Mouse (Mus musculus): Measurements from ENCODE around the gene Mybph. TPM values are rescaled to one million over a fixed set of nuclear protein-coding genes. Genes with fewer than 3 reads are reported as not detected.

The Mybph gene
- polyA plus RNA-seq, 1 experiment from 2014 or later, result 0.18 TPM

- ATAC-seq, result no peak
These were observed 19.1 kb downstream of the Mybph start for GRCm38 (mm10) chr1:134212351-134212750.

GRCm38 (mm10) chr1:134213405-134213804, 20.2 kb downstream of the Mybph start:
- Histone ChIP-seq H3K27ac (ENCODE audit: low read length) (no peak overlapping the region), H3K9ac (ENCODE audit: low read depth, low read length) (no peak overlapping the region), H3K4me1 (ENCODE audit: control insufficient read depth, insufficient read depth, low read length) (no peaks in the 10 kb centered on the region; the same call in 1 of the 2 replicates), H3K27me3 (ENCODE audit: control insufficient read depth, insufficient read depth, low read depth, low read length) (no peaks in the 10 kb centered on the region), H3K36me3 (ENCODE audit: control insufficient read depth, insufficient read depth, low read length) (no peaks in the 10 kb centered on the region), H3K9me3 (replicated peaks; ENCODE audit: control insufficient read depth, low read length, poor library complexity, severe bottlenecking) (no peaks in the 10 kb centered on the region), H3K4me2 (ENCODE audit: low read length) (no peak overlapping the region), H3K4me3 (ENCODE audit: low read depth, low read length) (no peak overlapping the region)
- ATAC-seq, result no peak
- 82% methylated on average over 7 of the region's 7 CpGs for WGBS

More at GRCm38 (mm10) chr1:134212351-134212750, 19.1 kb downstream of the Mybph start:
- Histone ChIP-seq H3K9ac (ENCODE audit: low read depth, low read length) (no peak overlapping the region), H3K4me3 (ENCODE audit: low read depth, low read length) (no peak overlapping the region), H3K9me3 (replicated peaks; ENCODE audit: control insufficient read depth, low read length, poor library complexity, severe bottlenecking) (no peaks in the 10 kb centered on the region), H3K27me3 (ENCODE audit: control insufficient read depth, insufficient read depth, low read depth, low read length) (no peaks in the 10 kb centered on the region), H3K4me2 (ENCODE audit: low read length) (no peak overlapping the region), H3K4me1 (ENCODE audit: control insufficient read depth, insufficient read depth, low read length) (no peaks in the 10 kb centered on the region; the same call in 1 of the 2 replicates), H3K36me3 (ENCODE audit: control insufficient read depth, insufficient read depth, low read length) (no peaks in the 10 kb centered on the region), H3K27ac (ENCODE audit: low read length) (no peak overlapping the region)
- WGBS, result 78% methylated on average over 6 of the region's 6 CpGs

GRCm38 (mm10) chr1:134215059-134215458, 21.8 kb downstream of the Mybph start:
- no peaks in the 10 kb centered on the region for H3K27me3 ChIP-seq (ENCODE audit: control insufficient read depth, insufficient read depth, low read depth, low read length)
- no peaks in the 10 kb centered on the region; the same call in 1 of the 2 replicates for H3K4me1 ChIP-seq (ENCODE audit: control insufficient read depth, insufficient read depth, low read length)
- ATAC-seq, result no peak
- no peak overlapping the region for H3K9ac ChIP-seq (ENCODE audit: low read depth, low read length)
- no peak overlapping the region for H3K27ac ChIP-seq (ENCODE audit: low read length)
- no peaks in the 10 kb centered on the region for H3K36me3 ChIP-seq (ENCODE audit: control insufficient read depth, insufficient read depth, low read length)
- no peak overlapping the region for H3K4me2 ChIP-seq (ENCODE audit: low read length)
- H3K4me3 ChIP-seq (ENCODE audit: low read depth, low read length), result no peak overlapping the region
- H3K9me3 ChIP-seq (replicated peaks; ENCODE audit: control insufficient read depth, low read length, poor library complexity, severe bottlenecking), result no peaks in the 10 kb centered on the region
- 57% methylated on average over 7 of the region's 7 CpGs for WGBS

GRCm38 (mm10) chr1:134215751-134216628, 22.7 kb downstream of the Mybph start:
- 22% methylated on average over 11 of the region's 11 CpGs for WGBS
- Histone ChIP-seq H3K27ac (ENCODE audit: low read length) (no peak overlapping the region), H3K9me3 (replicated peaks; ENCODE audit: control insufficient read depth, low read length, poor library complexity, severe bottlenecking) (no peaks in the 10 kb centered on the region), H3K36me3 (ENCODE audit: control insufficient read depth, insufficient read depth, low read length) (no peaks in the 10 kb centered on the region), H3K9ac (ENCODE audit: low read depth, low read length) (no peak overlapping the region), H3K4me1 (ENCODE audit: control insufficient read depth, insufficient read depth, low read length) (no peaks in the 10 kb centered on the region; the same call in 1 of the 2 replicates), H3K27me3 (ENCODE audit: control insufficient read depth, insufficient read depth, low read depth, low read length) (no peaks in the 10 kb centered on the region), H3K4me3 (ENCODE audit: low read depth, low read length) (no peak overlapping the region), H3K4me2 (ENCODE audit: low read length) (no peak overlapping the region)
- no peak for ATAC-seq

GRCm38 (mm10) chr1:134216629-134216971, 23.4 kb downstream of the Mybph start:
- Histone ChIP-seq H3K36me3 (ENCODE audit: control insufficient read depth, insufficient read depth, low read length) (no peaks in the 10 kb centered on the region), H3K9me3 (replicated peaks; ENCODE audit: control insufficient read depth, low read length, poor library complexity, severe bottlenecking) (no peaks in the 10 kb centered on the region), H3K27ac (ENCODE audit: low read length) (no peak overlapping the region), H3K9ac (ENCODE audit: low read depth, low read length) (no peak overlapping the region), H3K4me2 (ENCODE audit: low read length) (no peak overlapping the region), H3K4me3 (ENCODE audit: low read depth, low read length) (no peak overlapping the region), H3K4me1 (ENCODE audit: control insufficient read depth, insufficient read depth, low read length) (no peaks in the 10 kb centered on the region; the same call in 1 of the 2 replicates), H3K27me3 (ENCODE audit: control insufficient read depth, insufficient read depth, low read depth, low read length) (no peaks in the 10 kb centered on the region)
- ATAC-seq, result no peak
- 85% methylated on average over 2 of the region's 2 CpGs for WGBS

- Histone ChIP-seq H3K9me3 (replicated peaks; ENCODE audit: control insufficient read depth, low read length, poor library complexity, severe bottlenecking) (no peaks in the 10 kb centered on the region), H3K27me3 (ENCODE audit: control insufficient read depth, insufficient read depth, low read depth, low read length) (no peaks in the 10 kb centered on the region), H3K27ac (ENCODE audit: low read length) (no peak overlapping the region), H3K9ac (ENCODE audit: low read depth, low read length) (no peak overlapping the region), H3K4me1 (ENCODE audit: control insufficient read depth, insufficient read depth, low read length) (no peaks in the 10 kb centered on the region; the same call in 1 of the 2 replicates), H3K4me3 (ENCODE audit: low read depth, low read length) (no peak overlapping the region), H3K4me2 (ENCODE audit: low read length) (no peak overlapping the region), H3K36me3 (ENCODE audit: control insufficient read depth, insufficient read depth, low read length) (no peaks in the 10 kb centered on the region)
- whole genome bisulfite sequencing, result 72% methylated on average over 12 of the region's 12 CpGs
- ATAC-seq, result no peak
These were observed 23.8 kb downstream of the Mybph start for GRCm38 (mm10) chr1:134217028-134217481.

- Histone ChIP-seq H3K27me3 (ENCODE audit: control insufficient read depth, insufficient read depth, low read depth, low read length) (no peaks in the 10 kb centered on the region), H3K4me2 (ENCODE audit: low read length) (no peak overlapping the region), H3K4me3 (ENCODE audit: low read depth, low read length) (no peak overlapping the region), H3K9ac (ENCODE audit: low read depth, low read length) (no peak overlapping the region), H3K9me3 (replicated peaks; ENCODE audit: control insufficient read depth, low read length, poor library complexity, severe bottlenecking) (no peaks in the 10 kb centered on the region), H3K27ac (ENCODE audit: low read length) (no peak overlapping the region), H3K36me3 (ENCODE audit: control insufficient read depth, insufficient read depth, low read length) (no peaks in the 10 kb centered on the region), H3K4me1 (ENCODE audit: control insufficient read depth, insufficient read depth, low read length) (no peaks in the 10 kb centered on the region; the same call in 1 of the 2 replicates)
- 89% methylated on average over 3 of the region's 3 CpGs for WGBS
- no peak for ATAC-seq
These were observed 24.7 kb downstream of the Mybph start for GRCm38 (mm10) chr1:134217942-134218341.

GRCm38 (mm10) chr1:134219608-134220007, 26.4 kb downstream of the Mybph start:
- ATAC-seq, result no peak

GRCm38 (mm10) chr1:134221172-134221571, 27.9 kb downstream of the Mybph start:
- no peak overlapping the region for H3K4me3 ChIP-seq (ENCODE audit: low read depth, low read length)
- H3K9me3 ChIP-seq (replicated peaks; ENCODE audit: control insufficient read depth, low read length, poor library complexity, severe bottlenecking), result no peaks in the 10 kb centered on the region
- H3K9ac ChIP-seq (ENCODE audit: low read depth, low read length), result no peak overlapping the region
- ATAC-seq, result no peak
- no peaks in the 10 kb centered on the region for H3K36me3 ChIP-seq (ENCODE audit: control insufficient read depth, insufficient read depth, low read length)
- H3K27me3 ChIP-seq (ENCODE audit: control insufficient read depth, insufficient read depth, low read depth, low read length), result no peaks in the 10 kb centered on the region
- no peaks in the 10 kb centered on the region for H3K4me1 ChIP-seq (ENCODE audit: control insufficient read depth, insufficient read depth, low read length)
- WGBS, result 100% methylated on average over 1 of the region's 1 CpGs
- H3K4me2 ChIP-seq (ENCODE audit: low read length), result no peak overlapping the region
- no peak overlapping the region for H3K27ac ChIP-seq (ENCODE audit: low read length)

More at GRCm38 (mm10) chr1:134219608-134220007, 26.4 kb downstream of the Mybph start:
- H3K9me3 ChIP-seq (replicated peaks; ENCODE audit: control insufficient read depth, low read length, poor library complexity, severe bottlenecking), result no peaks in the 10 kb centered on the region
- no peaks in the 10 kb centered on the region; the same call in 1 of the 2 replicates for H3K4me1 ChIP-seq (ENCODE audit: control insufficient read depth, insufficient read depth, low read length)
- H3K27ac ChIP-seq (ENCODE audit: low read length), result no peak overlapping the region
- WGBS, result 63% methylated on average over 5 of the region's 5 CpGs
- H3K4me2 ChIP-seq (ENCODE audit: low read length), result no peak overlapping the region
- H3K27me3 ChIP-seq (ENCODE audit: control insufficient read depth, insufficient read depth, low read depth, low read length), result no peaks in the 10 kb centered on the region
- no peak overlapping the region for H3K9ac ChIP-seq (ENCODE audit: low read depth, low read length)
- H3K4me3 ChIP-seq (ENCODE audit: low read depth, low read length), result no peak overlapping the region
- no peaks in the 10 kb centered on the region for H3K36me3 ChIP-seq (ENCODE audit: control insufficient read depth, insufficient read depth, low read length)
